Mouse (Mus musculus) liver, adult 2 months (tissue): ENCODE data around the gene Fam160a1.

Experiments used
- CTCF ChIP-seq: fragments of 200-500 bp; IDR thresholded peaks from 2 replicates; pipeline ENCODE4 v1.5.1; 2011; ENCODE audit warnings: low read depth, low read length, control low read depth
- POLR2A ChIP-seq: fragments of 200-500 bp; IDR thresholded peaks from 2 replicates; pipeline ENCODE4 v1.6.1; 2011; ENCODE audit warnings: low read length, control low read depth; ENCODE audit not compliant: insufficient read depth; ENCODE audit errors: extremely low read depth

- TF ChIP-seq CTCF (no peak), POLR2A (no peak)
Measured at GRCm38 (mm10) chr3:85776126-85776525, 41.0 kb downstream of the Fam160a1 start.
